Comparison of ENCODE assay signal across 9 mouse cellular contexts in genomic region chr16:91465505-91466240, GRCm38 (mm10). TPM values are rescaled to one million over a fixed set of nuclear protein-coding genes. Genes with fewer than 3 reads are reported as not detected.
A peak's percentile ranks its signal among the peaks of the same experiment; 100 is the strongest.
DNase-seq lines count a peak whose midpoint lies in the region; ATAC-seq and TF ChIP-seq lines count a peak whose summit lies in the region.
"Had no signal": no experiment of that assay in that cellular context is flagged by ENCODE, and none has a peak within 500 bp of the region (broad histone marks: within the 10 kb centered on the region; RNA-seq: fewer than 3 reads in every experiment).

No protein-coding gene starts in this region.

- TF ChIP-seq POLR2A in bone marrow, adult 2 months (IDR thresholded peaks at IDR 0.05; ENCODE audit: borderline replicate concordance, control insufficient read depth, low read depth, low read length): no peak

- TF ChIP-seq CTCF in bone marrow, adult 2 months (IDR thresholded peaks at IDR 0.05; ENCODE audit: control insufficient read depth, insufficient read depth, low read length): no peak

- H3K9ac ChIP-seq in heart, embryonic 16.5 days (ENCODE audit: low read length): peak overlapping the region; percentile 69
- peak overlapping the region; percentile 70 for H3K9ac ChIP-seq in hindbrain, embryonic 12.5 days
- H3K9ac ChIP-seq in midbrain, embryonic 13.5 days (replicated peaks): peak overlapping the region; percentile 74

- H3K4me1 ChIP-seq in heart, embryonic 16.5 days (ENCODE audit: control insufficient read depth, insufficient read depth, low read length): peaks cover 28% of the 10 kb centered on the region
- peaks cover 4% of the 10 kb centered on the region for H3K4me1 ChIP-seq in bone marrow, adult 2 months (ENCODE audit: control insufficient read depth, insufficient read depth, low read length)
- H3K4me1 ChIP-seq in hindbrain, embryonic 12.5 days: peaks cover 18% of the 10 kb centered on the region
- H3K4me1 ChIP-seq in midbrain, embryonic 13.5 days (replicated peaks): peaks cover 27% of the 10 kb centered on the region

- peak overlapping the region; percentile 61 for H3K4me3 ChIP-seq in heart, embryonic 16.5 days (ENCODE audit: low read length)
- peak overlapping the region; percentile 73 for H3K4me3 ChIP-seq in bone marrow, adult 2 months (replicated peaks; ENCODE audit: control insufficient read depth, low read depth, low read length)
- H3K4me3 ChIP-seq in hindbrain, embryonic 12.5 days: peak overlapping the region; percentile 57
- peak overlapping the region; percentile 63 for H3K4me3 ChIP-seq in midbrain, embryonic 13.5 days (replicated peaks)

- no peak for DNase-seq in heart, adult 9 months (ENCODE audit: low spot score in 2 of 2)
- no peak for DNase-seq in adrenal gland, postnatal 4 days (ENCODE audit: low spot score in 2 of 2)
- DNase-seq in adrenal gland, postnatal 14 days: no peak
- DNase-seq in cerebellum, adult 9-10 months: no peak

- 43% methylated on average over 13 of the region's 13 CpGs for WGBS in heart, embryonic 16.5 days
- WGBS in bone marrow, adult 2 months: 50% methylated on average over 13 of the region's 13 CpGs
- 55% methylated on average over 13 of the region's 13 CpGs for WGBS in hindbrain, embryonic 12.5 days
- 50% methylated on average over 13 of the region's 13 CpGs for WGBS in midbrain, embryonic 13.5 days

- no peaks in the 10 kb centered on the region for H3K27me3 ChIP-seq in heart, embryonic 16.5 days (ENCODE audit: control insufficient read depth, insufficient read depth, low read length)
- H3K27me3 ChIP-seq in hindbrain, embryonic 12.5 days: no peaks in the 10 kb centered on the region
- no peaks in the 10 kb centered on the region for H3K27me3 ChIP-seq in midbrain, embryonic 13.5 days
- H3K27me3 ChIP-seq: Patski had no signal

- ATAC-seq in heart, embryonic 16.5 days (replicated peaks; ENCODE audit: extremely low read depth, insufficient read depth, low FRiP score): no peak
- ATAC-seq in hindbrain, embryonic 12.5 days (ENCODE audit: low FRiP score): 0 out of 2 replicates have a peak, but pooled peaks have one; percentile 18
- ATAC-seq in midbrain, embryonic 13.5 days: 0 out of 2 replicates have a peak, but pooled peaks have one; percentile 12
- ATAC-seq: Patski had no signal

- H3K4me2 ChIP-seq in heart, embryonic 16.5 days (ENCODE audit: low read depth, low read length): peak overlapping the region; percentile 84
- peak overlapping the region; percentile 86 for H3K4me2 ChIP-seq in hindbrain, embryonic 12.5 days (replicated peaks)
- peak overlapping the region; percentile 89 for H3K4me2 ChIP-seq in midbrain, embryonic 13.5 days (replicated peaks)

- H3K9me3 ChIP-seq in heart, embryonic 16.5 days (replicated peaks; ENCODE audit: control insufficient read depth, low read length): 0 out of 2 replicates have a peak, but pooled peaks cover 2% of the 10 kb centered on the region
- H3K9me3 ChIP-seq in hindbrain, embryonic 12.5 days (replicated peaks): no peaks in the 10 kb centered on the region
- H3K9me3 ChIP-seq in midbrain, embryonic 13.5 days: no peaks in the 10 kb centered on the region

- H3K36me3 ChIP-seq in heart, embryonic 16.5 days (ENCODE audit: control insufficient read depth, insufficient read depth): 0 out of 2 replicates have a peak, but pooled peaks cover 2% of the 10 kb centered on the region
- H3K36me3 ChIP-seq in hindbrain, embryonic 12.5 days: no peaks in the 10 kb centered on the region
- H3K36me3 ChIP-seq in midbrain, embryonic 13.5 days: peaks cover 3% of the 10 kb centered on the region; the same call in 1 of the 2 replicates

- H3K27ac ChIP-seq in heart, embryonic 16.5 days (ENCODE audit: low read length): no peak overlapping the region; the same call in 1 of the 2 replicates
- H3K27ac ChIP-seq in bone marrow, adult 2 months (ENCODE audit: control insufficient read depth, insufficient read depth, low read depth, low read length, poor library complexity): peak overlapping the region; percentile 20
- no peak overlapping the region for H3K27ac ChIP-seq in hindbrain, embryonic 12.5 days
- no peak overlapping the region for H3K27ac ChIP-seq in midbrain, embryonic 13.5 days

RNA-seq across cellular contexts. Expression of gene Ifnar1, which starts 19.4 kb away (rescaled TPM):
- polyA plus RNA-seq in heart, embryonic 16.5 days (2015; fragmentation: Nextera tagmentation; extraction: Ambion mirVana): 40.9 and 41.1 TPM in 2 replicates
- polyA plus RNA-seq in bone marrow, adult 2 months (2011; ENCODE audit: insufficient read depth, insufficient read length, low replicate concordance, missing spikeins): 10.3 and 15.9 TPM in 2 replicates
- 60.7 and 65.4 TPM in 2 replicates for polyA plus RNA-seq in hindbrain, embryonic 12.5 days (2016; fragmentation: Nextera tagmentation; extraction: Ambion mirVana)
- polyA plus RNA-seq in midbrain, embryonic 13.5 days (2015; fragmentation: Nextera tagmentation; extraction: Ambion mirVana): 54.7 and 55.2 TPM in 2 replicates
- 10 to 100 TPM; 87.7 to 92.9 TPM for total RNA-seq in adrenal gland, postnatal 4 days (2021)
- 80.3 and 82.7 TPM in 2 replicates for total RNA-seq in adrenal gland, postnatal 14 days (2021)

RNA-seq across cellular contexts. Expression of gene Il10rb, which starts 59.7 kb away (rescaled TPM):
- polyA plus RNA-seq in heart, embryonic 16.5 days (2015; fragmentation: Nextera tagmentation; extraction: Ambion mirVana): 71.3 and 75.1 TPM in 2 replicates
- polyA plus RNA-seq in bone marrow, adult 2 months (2011; ENCODE audit: insufficient read depth, insufficient read length, low replicate concordance, missing spikeins): 24.1 and 25.9 TPM in 2 replicates
- polyA plus RNA-seq in hindbrain, embryonic 12.5 days (2016; fragmentation: Nextera tagmentation; extraction: Ambion mirVana): 8.5 and 10.1 TPM in 2 replicates
- 7.1 and 7.6 TPM in 2 replicates for polyA plus RNA-seq in midbrain, embryonic 13.5 days (2015; fragmentation: Nextera tagmentation; extraction: Ambion mirVana)
- total RNA-seq in adrenal gland, postnatal 4 days (2021): 100 to 1,000 TPM; 115 to 126 TPM
- 105 and 106 TPM in 2 replicates for total RNA-seq in adrenal gland, postnatal 14 days (2021)
